Mouse (Mus musculus) olfactory bulb, adult 2 months (tissue): ENCODE measurements around the gene Arfgap2. TPM values are rescaled to one million over a fixed set of nuclear protein-coding genes. Genes with fewer than 3 reads are reported as not detected.

Experiments
- H3K27ac ChIP-seq: fragments of 200-500 bp; 2 replicates; pipeline ENCODE4 v1.5.1; 2012; ENCODE audit warnings: low read depth, low read length; ENCODE audit not compliant: insufficient read depth
- H3K4me1 ChIP-seq: fragments of 200-500 bp; 2 replicates; pipeline ENCODE4 v1.6.1; 2012; ENCODE audit warnings: low read length; ENCODE audit not compliant: control insufficient read depth, insufficient read depth
- H3K4me3 ChIP-seq: fragments of 200-500 bp; 2 replicates; pipeline ENCODE4 v1.5.1; 2012; ENCODE audit warnings: mild to moderate bottlenecking, low read depth, low read length, moderate library complexity; ENCODE audit not compliant: insufficient read depth
- CTCF ChIP-seq: fragments of 200-500 bp; IDR thresholded peaks from 2 replicates; pipeline ENCODE4 v1.5.1; 2012; ENCODE audit warnings: low read depth, mild to moderate bottlenecking, low read length, moderate library complexity; ENCODE audit not compliant: insufficient read depth
- POLR2A ChIP-seq: fragments of 200-500 bp; IDR thresholded peaks from 2 replicates; pipeline ENCODE4 v1.6.1; 2012; ENCODE audit warnings: mild to moderate bottlenecking, low read depth, low read length, moderate library complexity; ENCODE audit not compliant: insufficient read depth
- WGBS: fragments of 180-500 bp; shearing (Covaris S2); methylation state at CpG from one replicate; pipeline ENCODE4 v1.1.7; 2018; 5-methylcytosine and 5-hydroxymethylcytosine counted together
- polyA plus RNA-seq: library from polyadenylated mRNA; stranded (reverse); fragments of >200 nt; gene quantifications from 2 replicates; pipeline ENCODE4 v1.2.4, GENCODE M21; 2012; ENCODE audit warnings: low replicate concordance; ENCODE audit not compliant: missing spikeins, insufficient read depth, insufficient read length

The Arfgap2 gene
- polyA plus RNA-seq, 1 experiment, result not detected

DNA sequence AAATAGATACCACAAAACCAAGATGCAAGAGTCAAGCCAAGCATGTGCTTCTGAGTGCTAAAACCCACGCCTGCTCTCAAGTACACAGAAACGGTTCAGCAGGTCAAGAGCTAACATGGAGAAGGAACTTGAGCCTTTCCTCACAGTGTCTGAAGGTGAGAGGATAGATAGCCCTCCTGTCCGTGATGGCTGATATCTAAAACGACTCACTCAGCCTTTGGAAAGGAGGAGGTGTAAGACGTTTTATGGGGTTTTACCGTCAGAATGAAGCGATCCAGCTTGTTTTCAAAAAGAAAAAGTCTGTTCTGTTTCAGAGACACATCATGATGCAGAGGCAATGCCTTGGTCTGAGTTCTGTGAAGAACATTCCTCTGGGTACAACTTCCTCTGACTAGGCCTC lies 49.4 kb downstream of the Arfgap2 start:
- 93% methylated on average over 7 of the region's 7 CpGs for WGBS
- no peak overlapping the region for H3K4me3 ChIP-seq
- H3K27ac ChIP-seq, result no peak overlapping the region

DNA sequence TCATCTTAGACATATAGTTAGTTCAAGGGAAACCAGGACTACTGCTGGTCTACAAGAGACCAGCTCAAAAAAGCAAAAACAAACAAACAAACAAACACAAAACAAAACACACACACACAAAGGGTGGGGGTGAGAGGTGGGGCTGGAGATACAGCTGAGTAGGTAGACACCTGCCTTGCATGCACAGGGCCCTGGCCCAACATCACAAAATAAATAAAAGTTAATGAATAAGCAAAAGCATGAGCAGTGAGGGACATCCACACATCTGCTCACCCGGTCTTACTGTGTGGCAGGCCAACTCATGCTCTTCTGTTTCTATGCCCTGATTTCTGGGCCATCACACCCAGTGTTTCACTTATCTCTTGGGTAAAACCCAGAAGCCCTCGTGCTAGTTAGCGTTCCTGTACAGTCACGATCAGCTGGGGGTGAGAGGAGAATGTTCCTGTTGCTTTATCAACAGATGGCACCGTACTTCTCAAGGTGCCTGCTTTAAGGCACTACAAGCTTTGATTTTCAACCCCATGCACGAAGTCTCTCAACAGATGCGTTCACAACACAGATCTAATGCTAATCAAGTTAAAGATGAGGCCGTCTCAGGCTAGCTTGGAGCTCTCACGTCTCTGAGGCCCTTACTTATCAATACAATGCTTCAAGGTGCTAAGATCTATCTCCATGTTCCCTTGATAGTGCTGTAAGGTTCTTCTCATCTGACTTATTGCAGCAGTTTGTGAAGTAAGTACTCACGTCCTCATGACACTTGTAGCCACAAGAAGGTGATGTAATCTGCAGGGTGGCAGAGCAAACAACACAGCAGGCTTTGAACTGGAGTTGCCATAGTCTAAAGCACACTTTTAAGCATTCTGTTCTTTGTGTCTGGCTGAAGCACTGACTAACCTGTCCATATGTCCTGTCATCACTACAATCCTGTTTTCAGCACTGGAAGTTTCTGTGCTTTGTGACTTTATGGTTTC lies 56.1 kb downstream of the Arfgap2 start:
- H3K4me3 ChIP-seq, result no peak overlapping the region
- 90% methylated on average over 10 of the region's 10 CpGs for WGBS
- H3K27ac ChIP-seq, result no peak overlapping the region
- no peak for TF ChIP-seq POLR2A
- no peak for TF ChIP-seq CTCF
- H3K4me1 ChIP-seq, result peaks cover 7% of the 10 kb centered on the region

More for the DNA sequence above, 49.4 kb downstream of the Arfgap2 start:
- TF ChIP-seq CTCF (no peak), POLR2A (no peak)
- peaks cover 6% of the 10 kb centered on the region for H3K4me1 ChIP-seq

DNA sequence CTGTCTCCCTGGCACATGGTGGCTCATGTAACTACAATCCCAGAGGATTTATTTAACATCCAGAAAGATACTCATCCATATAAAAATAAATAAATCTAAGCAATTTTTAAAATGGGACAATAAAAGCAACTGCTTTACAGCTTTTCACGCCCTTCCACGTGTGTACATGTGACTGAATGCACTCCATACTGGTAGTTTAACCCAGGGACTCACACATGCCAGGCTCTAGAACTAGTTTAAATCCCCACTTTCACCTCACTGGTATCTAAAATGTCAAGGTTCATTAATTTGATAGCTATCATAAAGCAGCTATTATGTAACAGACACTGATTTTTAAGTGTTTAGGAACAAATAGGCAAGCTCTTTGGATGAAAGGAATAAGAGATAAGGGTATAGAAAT lies 57.1 kb downstream of the Arfgap2 start:
- 98% methylated on average over 2 of the region's 2 CpGs for WGBS
- TF ChIP-seq POLR2A (no peak), CTCF (no peak)
- Histone ChIP-seq H3K27ac (no peak overlapping the region), H3K4me3 (no peak overlapping the region), H3K4me1 (peaks cover 7% of the 10 kb centered on the region)

- no peak for TF ChIP-seq CTCF
- TF ChIP-seq POLR2A, result no peak
- 76% methylated on average over 4 of the region's 4 CpGs for WGBS
Observed at GRCm38 (mm10) chr2:91322490-91322889, 57.7 kb downstream of the Arfgap2 start.

GRCm38 (mm10) chr2:91324346-91324745 lies 59.6 kb downstream of the Arfgap2 start:
- no peak overlapping the region for H3K4me3 ChIP-seq
- peak overlapping the region; percentile 50; the same call in 1 of the 2 replicates for H3K27ac ChIP-seq
- TF ChIP-seq POLR2A (no peak), CTCF (no peak)
- H3K4me1 ChIP-seq, result peaks cover 15% of the 10 kb centered on the region
- WGBS, result 19% methylated on average over 1 of the region's 1 CpGs

More at GRCm38 (mm10) chr2:91322490-91322889, 57.7 kb downstream of the Arfgap2 start:
- Histone ChIP-seq H3K4me1 (peaks cover 8% of the 10 kb centered on the region), H3K4me3 (no peak overlapping the region), H3K27ac (no peak overlapping the region)

DNA sequence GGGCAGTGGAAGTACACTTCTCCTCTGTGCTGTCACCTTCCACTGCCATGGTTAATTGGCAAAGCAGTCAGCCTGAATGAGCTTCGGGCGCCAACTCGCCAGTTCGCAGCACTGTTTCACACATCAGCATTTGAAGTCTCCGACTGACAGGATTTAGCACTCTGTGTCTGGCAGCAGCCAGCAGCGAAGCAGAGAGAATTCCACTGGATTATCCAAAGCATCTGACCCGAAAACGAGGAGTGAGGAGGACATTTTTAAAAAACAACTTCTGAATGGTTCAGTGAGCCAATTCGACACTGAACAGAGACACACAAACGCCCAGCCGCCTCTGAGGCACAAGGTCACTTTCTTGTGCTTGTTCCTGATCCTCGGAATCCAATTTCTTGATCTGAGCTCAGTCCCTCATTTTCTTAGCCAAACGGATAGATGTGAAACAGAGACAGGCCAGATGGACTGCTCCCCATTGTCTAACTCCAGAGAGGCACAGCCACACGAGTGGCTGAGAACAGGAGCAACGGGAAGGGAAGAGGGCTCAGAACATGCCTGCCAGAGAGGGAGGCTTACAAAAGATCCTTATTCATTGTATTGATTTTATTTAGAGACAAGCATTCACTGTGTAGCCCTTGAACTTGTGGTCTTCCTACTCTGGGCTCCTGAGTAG lies 60.1 kb downstream of the Arfgap2 start:
- Histone ChIP-seq H3K4me1 (peaks cover 15% of the 10 kb centered on the region), H3K27ac (peak overlapping the region; percentile 50; the same call in 1 of the 2 replicates), H3K4me3 (no peak overlapping the region)
- TF ChIP-seq POLR2A (no peak), CTCF (no peak)
- WGBS, result 37% methylated on average over 15 of the region's 15 CpGs

Other genes starting within 250 kb of the Arfgap2 start
- not detected in 2 replicates for gene Rapsn, start 229.4 kb upstream of the Arfgap2 start, polyA plus RNA-seq
- not detected in 2 replicates for gene Psmc3, start 211.0 kb upstream of the Arfgap2 start, polyA plus RNA-seq
- not detected in 2 replicates for gene Slc39a13, start 194.6 kb upstream of the Arfgap2 start, polyA plus RNA-seq
- not detected in 2 replicates for gene Spi1, start 182.6 kb upstream of the Arfgap2 start, polyA plus RNA-seq
- gene Mybpc3, start 146.8 kb upstream of the Arfgap2 start, polyA plus RNA-seq, result not detected in 2 replicates
- gene Madd, start 81.1 kb upstream of the Arfgap2 start, polyA plus RNA-seq, result 318 TPM in 1 of 2 replicates, not detected in the other
- gene Nr1h3, start 62.1 kb upstream of the Arfgap2 start, polyA plus RNA-seq, result not detected in 2 replicates
- not detected in 2 replicates for gene Acp2, start 62.1 kb upstream of the Arfgap2 start, polyA plus RNA-seq
- gene Ddb2, start 28.0 kb upstream of the Arfgap2 start, polyA plus RNA-seq, result not detected in 2 replicates
- gene Pacsin3, start 9.0 kb upstream of the Arfgap2 start, polyA plus RNA-seq, result not detected in 2 replicates
- not detected in 2 replicates for gene 1110051M20Rik, start 179.7 kb downstream of the Arfgap2 start, polyA plus RNA-seq
- gene Lrp4, start 192.5 kb downstream of the Arfgap2 start, polyA plus RNA-seq, result not detected in 2 replicates